Mouse (Mus musculus) cerebellum, adult 11-12 months (tissue): ENCODE measurements at regions not wholly inside any gene's neighbourhood (a gene's known extent, or its start where the extent isn't known, plus 50 kb on each side); places are given as distances from the start of the nearest gene placed in this dataset.
A peak's percentile ranks its signal among the peaks of the same experiment; 100 is the strongest.

Experiments
- DNase-seq: peaks from one replicate; pipeline ENCODE4 v3.0.0; 2022

- DNase-seq, result no peak
These were observed 590.9 kb upstream of the Plxna2 start for GRCm38 (mm10) chr1:194026958-194027692.

DNA sequence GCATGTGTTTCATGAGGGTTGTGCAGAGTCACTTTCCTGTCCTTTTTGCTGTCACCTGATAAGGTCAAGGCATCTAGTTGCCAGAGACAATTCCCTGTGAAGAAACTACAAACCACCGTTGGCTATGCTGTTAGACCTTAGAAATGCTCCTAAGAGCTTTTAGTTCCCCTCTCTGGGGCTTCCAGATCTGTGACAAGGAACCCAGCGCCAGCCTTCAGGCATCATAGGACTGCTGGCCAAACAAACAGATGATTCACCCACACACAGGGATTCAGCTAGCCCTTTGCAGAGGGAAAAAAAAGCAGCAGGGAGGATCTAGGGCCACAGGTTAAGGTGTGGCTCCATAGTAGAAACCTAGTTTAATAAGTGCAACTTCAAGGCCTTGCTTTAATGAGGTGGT is 591.8 kb upstream of the Plxna2 start:
- no peak for DNase-seq

DNA sequence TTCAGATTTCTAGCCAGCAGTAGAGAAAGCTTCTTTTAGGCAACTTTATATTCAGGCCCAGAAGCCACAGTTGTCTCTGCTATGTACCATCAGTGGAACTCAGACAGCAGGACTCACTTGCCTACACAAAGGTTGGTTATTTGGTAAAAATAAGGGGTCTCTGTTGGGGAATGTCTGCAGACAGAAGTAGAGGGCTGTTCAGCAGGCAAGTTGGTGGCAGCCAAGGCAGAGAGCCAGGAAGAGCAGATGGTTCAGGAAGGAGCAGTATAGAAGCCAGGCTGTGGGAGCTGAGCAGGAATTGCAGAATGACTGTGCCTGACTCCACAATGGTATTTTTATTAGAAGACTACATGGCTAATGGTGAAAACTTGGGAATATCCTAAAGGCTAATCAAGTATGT is 598.7 kb upstream of the Plxna2 start:
- DNase-seq, result peak; percentile 82

DNA sequence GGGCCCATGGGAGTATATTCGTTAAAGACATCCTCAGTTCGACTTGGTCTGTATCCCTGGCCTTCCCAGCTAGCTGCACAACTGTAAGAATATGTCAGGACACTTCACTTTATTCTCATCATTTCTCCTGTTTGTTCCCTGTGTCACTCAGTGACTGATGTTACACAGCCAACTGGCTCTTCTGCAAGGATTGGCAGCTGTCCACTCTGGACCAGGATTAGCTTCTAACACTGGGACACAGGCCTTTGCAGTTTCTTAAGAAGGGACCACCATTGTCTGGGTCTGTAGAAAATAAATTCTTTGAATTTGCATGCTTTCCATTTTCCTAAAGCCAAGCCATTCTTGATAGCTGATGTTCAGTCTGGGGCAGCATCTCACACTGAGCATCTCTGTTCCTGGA is 622.1 kb upstream of the Camk1g start:
- DNase-seq, result no peak

GRCm38 (mm10) chr1:193989956-193990675 is 620.0 kb upstream of the Camk1g start:
- no peak for DNase-seq

DNA sequence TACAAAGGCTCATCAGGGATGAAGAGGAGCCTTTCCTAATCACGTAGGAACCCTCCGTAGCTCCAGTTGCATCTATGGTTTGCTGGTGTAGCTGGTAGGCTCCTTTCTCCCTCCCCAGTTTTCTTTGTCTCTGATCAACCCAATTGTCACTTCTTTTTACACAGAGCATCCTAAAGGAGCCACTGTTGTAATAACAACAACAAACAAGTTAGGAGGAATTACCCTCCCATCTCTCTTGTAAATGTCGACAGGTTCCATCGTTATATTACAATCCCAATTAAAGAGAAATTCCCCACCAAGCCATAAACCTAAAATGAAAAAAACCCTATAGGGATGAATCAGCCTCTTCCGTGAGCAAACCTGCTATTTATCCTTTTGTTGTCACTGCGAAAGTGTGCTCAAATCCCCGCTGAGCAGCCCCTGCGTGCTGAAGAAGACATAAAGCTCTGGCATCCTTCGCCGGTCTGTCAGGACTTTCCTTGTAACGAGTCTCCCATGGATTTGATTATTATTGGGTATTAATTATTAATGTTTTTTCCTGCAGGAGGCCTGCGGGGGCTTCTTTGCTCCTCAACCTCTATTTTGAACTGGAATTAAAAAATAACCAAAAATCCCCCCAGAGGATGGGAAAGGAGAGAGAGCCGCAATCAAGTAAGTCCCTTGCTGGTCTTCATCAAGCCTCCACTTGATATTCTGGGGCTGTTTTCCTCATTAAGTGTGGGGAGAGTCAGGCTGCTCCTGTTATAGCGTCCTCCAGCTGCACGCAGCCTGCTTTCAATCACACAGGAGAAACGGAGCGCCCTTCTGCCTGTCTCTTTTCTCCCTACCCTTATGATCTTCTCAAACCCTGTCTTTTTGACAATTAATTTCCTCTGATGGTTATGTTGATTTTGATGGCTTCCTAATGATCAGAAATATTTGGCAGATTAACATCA is 619.1 kb upstream of the Camk1g start:
- DNase-seq, result no peak

DNA sequence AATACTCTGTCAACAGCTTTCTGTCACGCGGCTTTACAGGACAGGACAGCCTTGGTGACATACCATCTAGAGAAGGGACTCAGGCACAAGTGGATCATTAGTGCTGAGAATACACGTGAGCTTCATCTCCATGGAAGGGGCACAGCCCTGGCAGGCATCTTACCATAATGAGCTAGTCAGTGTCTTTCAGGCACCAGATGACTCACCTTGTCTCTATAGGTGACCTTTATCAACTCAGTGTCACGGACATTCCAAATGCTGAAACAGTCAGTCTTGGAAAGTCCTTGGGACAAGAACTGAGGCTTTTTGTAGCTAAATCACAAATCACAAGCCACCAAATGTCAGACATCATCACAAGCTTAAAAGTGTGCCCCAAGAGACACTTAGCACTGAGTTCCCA is 610.5 kb upstream of the Camk1g start:
- no peak for DNase-seq

GRCm38 (mm10) chr1:193971537-193971936 is 601.4 kb upstream of the Camk1g start:
- no peak for DNase-seq

DNA sequence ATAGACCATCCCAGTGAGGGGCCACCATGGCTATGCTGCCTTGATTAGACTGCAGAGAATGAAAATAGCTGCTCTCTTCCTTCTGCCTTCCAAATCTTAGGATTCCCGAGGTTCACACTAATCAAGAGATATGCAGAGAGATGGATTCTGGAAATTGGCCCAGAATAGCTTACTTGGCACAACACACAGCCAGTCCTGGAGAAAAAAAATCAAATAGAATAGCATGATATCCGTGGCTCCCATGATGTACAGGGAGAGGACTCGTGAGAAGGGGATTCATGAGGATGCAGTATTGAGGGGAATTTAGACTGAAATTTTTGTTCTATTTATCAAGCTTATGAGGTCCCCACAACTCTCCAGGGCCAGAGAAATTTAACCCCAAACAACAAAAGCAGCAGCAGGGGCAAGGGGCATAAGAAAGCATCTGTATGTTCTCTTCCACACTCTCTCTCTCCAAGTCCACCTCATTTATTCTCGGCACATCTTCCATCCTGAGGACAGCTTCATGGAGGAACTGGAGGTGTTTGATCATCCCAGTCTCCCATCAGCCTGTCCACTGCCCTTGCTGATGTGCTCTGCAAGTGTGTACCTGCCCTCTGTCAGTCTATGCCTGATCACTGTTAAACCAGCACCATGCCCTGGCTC is 599.3 kb upstream of the Camk1g start:
- DNase-seq, result no peak

GRCm38 (mm10) chr1:193967957-193968926 is 598.1 kb upstream of the Camk1g start:
- DNase-seq, result no peak

DNA sequence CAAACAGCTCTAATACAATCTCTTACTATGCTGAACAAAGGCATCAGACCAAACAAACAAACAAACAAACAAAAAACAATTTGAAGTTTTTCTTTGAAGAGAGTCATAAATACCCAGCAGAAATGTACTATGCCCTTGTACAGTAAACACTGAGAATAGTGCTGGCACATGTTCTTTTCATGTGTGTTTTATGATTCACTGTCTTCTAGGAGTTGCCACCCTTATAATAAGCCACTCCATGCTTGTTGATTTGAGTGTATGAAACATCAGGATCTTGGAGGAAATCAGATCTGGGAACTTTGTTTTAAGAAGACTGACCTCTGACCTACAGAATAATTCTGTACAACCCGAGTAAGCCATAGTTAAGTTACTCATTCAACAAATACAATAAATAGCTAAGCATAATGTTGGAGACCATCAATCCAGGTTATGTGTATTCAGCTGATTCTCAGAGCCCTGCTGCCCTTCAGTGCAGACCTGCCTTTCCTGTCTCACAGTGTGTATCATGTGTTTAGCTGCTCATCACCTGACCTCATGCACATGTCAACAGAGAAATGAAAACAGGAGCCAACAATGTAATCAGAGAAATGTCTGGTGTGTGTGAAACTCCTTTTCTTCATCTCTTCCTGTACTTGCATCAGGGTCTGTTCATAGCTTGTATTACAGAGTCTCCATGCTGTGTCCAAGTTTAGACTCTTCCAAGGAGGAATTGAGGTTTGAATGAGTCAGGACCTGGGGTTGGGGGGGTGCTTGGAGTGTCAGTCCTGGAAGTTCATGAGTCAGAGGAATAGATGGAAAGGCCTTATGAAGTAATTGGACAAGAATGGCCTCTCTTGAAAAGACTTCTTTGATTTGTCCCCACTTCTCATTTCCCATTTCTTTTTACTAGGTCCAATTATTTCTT is 596.8 kb upstream of the Camk1g start:
- DNase-seq, result no peak

DNA sequence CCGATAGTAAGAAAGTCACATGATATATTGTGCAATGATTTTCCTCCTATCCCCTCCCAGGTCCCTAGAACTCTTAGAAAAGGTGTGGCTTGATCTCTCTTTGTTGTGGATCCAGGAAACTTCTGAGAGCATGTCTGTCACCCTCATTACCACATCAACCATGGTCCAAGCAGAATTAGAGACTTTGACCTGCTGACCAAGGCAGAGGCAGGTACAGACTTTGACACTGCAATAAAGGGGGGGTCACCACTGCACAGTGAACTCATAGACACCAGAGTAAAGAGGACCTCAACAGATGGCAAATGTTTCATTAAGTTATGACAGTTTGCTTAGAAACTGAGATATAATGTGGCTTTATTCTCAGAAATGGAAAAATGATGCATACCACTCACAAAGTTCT is 595.2 kb upstream of the Camk1g start:
- DNase-seq, result no peak

GRCm38 (mm10) chr1:193951936-193952335 is 581.8 kb upstream of the Camk1g start:
- DNase-seq, result peak; percentile 3

DNA sequence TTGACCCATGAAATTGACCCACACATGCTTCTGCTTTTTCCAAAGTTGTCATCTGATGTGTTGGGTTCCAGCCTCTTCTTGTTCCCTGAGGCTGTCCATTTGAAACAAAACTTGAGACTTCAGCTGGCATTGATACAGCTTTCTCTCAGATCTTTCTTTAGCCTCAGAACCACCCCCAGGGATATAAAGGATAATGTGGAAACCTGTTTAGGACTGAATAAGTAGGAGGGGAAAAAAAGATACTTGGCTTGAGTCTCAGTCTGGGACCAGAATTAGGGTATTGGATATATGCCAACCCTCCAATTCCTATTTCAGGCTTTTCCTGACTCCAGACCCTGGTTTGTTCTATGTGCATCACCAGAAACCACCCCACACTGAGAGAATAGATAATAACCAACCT is 579.7 kb upstream of the Camk1g start:
- no peak for DNase-seq

DNA sequence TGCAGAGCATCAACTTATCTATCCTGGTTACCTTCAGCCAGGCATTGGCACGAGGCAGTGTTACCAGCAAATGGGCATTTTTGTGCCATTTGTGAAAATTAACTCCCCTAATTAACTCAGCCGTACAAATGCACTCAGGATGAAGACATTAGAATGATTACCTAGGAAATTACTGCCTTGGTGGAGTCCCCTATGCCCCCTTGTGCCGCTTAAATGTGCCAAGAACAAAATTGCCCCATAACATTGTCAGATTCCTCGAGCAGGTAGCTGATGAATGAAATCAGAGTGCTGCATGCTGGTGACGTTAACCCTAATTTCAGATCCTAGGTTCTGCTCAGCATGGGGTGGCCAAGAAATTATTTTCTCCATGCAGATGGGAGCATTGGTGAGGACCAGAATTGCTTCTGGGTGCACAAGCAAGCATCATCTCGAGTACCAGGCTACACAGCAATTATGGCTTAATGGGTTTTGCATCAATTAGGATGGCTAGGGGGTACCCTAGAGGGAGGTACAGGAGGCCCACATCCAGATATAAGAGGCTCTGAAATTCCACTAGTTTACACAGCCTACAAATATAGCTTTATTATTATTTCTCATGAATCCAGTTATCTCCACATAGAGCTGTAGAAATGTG is 577.0 kb upstream of the Camk1g start:
- no peak for DNase-seq

DNA sequence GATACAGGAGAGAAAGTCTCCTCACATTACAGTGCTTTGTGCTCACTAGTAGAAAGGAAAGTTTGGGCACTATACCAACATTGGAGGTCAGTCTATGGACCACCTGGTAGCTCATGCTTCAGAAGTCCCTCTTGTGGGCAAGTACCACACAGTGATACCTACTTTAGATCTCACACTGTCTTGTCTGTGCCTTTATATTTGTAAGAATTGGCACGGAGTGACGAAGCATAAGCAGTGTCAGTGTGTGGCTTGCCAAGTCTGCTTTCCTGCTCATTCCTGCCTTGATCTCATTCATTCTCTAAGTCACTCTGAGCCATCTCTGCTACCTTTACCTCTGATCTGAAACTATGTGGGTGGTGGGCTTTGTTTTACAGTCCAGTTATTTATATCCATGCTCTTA is 565.9 kb upstream of the Camk1g start:
- no peak for DNase-seq

DNA sequence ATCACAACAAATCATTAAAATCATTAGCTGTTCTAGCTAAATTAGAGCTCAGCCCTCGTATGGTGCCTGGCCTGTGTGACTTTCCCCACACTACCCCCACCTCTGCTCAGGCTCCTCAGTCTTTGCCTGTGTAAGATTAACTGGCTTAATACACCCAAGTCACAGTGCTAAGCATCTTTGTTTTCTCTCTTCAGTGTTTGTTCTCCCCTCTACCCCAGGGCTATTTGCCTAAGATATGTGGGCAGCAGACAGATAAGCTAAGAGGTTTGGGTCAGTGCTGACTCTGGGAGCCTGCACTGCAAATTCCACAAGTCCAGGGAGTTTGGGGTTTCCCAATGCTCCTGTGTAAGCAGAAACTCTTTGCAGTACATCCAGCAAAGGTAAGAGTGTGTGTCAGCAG is 564.2 kb upstream of the Camk1g start:
- DNase-seq, result no peak

GRCm38 (mm10) chr1:193931131-193931729 is 561.1 kb upstream of the Camk1g start:
- DNase-seq, result no peak

DNA sequence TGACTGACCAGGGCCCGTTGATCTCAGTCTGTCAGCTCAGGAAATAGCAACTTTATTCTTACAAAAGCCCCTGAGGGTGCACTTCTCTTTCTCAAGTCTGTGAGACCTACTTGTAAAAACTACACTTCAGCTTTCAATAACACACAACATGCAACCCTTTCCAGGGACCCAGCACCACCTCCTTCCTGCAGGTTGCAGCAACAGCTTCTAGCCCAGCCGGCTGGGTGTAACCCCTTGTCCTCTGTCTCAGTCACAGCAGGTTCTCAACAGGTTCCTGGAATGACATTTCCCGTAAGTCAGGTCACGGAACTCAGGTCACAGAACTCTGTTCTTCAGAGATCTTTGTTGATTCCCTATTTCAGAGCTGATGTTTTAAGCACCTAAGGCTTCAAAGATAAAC is 558.5 kb upstream of the Camk1g start:
- no peak for DNase-seq

DNA sequence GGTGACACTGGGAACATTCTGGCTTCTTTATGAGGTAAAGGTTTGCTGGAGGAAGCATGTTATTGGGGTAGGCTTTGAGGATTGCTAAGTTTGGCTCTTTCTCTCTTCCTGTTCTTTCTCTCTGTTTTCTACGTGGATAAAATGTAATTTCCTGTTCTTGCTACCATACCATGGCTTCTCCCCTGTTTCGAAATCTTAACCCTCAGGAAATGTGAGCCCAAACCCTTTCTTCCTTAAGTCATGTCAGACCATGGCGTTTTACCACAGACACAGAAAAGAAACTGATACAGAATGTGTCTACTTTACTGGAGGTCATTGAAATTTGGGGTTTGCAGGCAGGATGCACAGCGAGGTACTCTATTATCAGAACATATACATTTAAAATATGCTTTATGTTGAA is 552.7 kb upstream of the Camk1g start:
- DNase-seq, result no peak
